ENCODE assay signal across 14 mouse cellular contexts in genomic region chr14:41755931-41756330, GRCm38 (mm10). TPM values are rescaled to one million over a fixed set of nuclear protein-coding genes. Genes with fewer than 3 reads are reported as not detected.
DNase-seq lines count a peak whose midpoint lies in the region.
"Had no signal": no experiment of that assay in that cellular context is flagged by ENCODE, and none has a peak within 500 bp of the region (broad histone marks: within the 10 kb centered on the region; RNA-seq: fewer than 3 reads in every experiment).

No protein-coding gene starts in this region.

- DNase-seq in adrenal gland, adult (ENCODE audit: inconsistent age in 2 of 2, low spot score in 1 of 2): peak; percentile 4 to 31
- DNase-seq in frontal cortex, postnatal 36 days (ENCODE audit: low spot score in 2 of 2): peak; percentile 0
- peak; percentile 0 to 1 for DNase-seq in heart, adult 18-20 months
- peak; percentile 1 for DNase-seq in kidney, adult 11 months
- peak; percentile 2 for DNase-seq in layer of hippocampus, adult 9-11 months
- peak; percentile 0 for DNase-seq in lung, postnatal 14 days
- DNase-seq in spleen, postnatal 4 days (ENCODE audit: low spot score in 2 of 2): peak; percentile 12 to 57
- DNase-seq in urinary bladder, postnatal 4 days (ENCODE audit: low spot score in 2 of 2): peak; percentile 17 to 56

RNA-seq across cellular contexts. Expression of gene Gm7929, which starts 5.5 kb away (rescaled TPM):
- total RNA-seq in heart, adult 18-20 months (2021): not detected
- total RNA-seq: adrenal gland, postnatal 25 days; gastrocnemius, postnatal 36 days; layer of hippocampus, postnatal 14 days; left cerebral cortex, postnatal 4 days; liver, adult 2 months; monocyte, adult 5-6 weeks had no signal

RNA-seq across cellular contexts. Expression of gene Gm47189, which starts 16.3 kb away (rescaled TPM):
- total RNA-seq in heart, adult 18-20 months (2021): not detected
- total RNA-seq: adrenal gland, postnatal 25 days; gastrocnemius, postnatal 36 days; layer of hippocampus, postnatal 14 days; left cerebral cortex, postnatal 4 days; liver, adult 2 months; monocyte, adult 5-6 weeks had no signal

RNA-seq across cellular contexts. Expression of gene Gm8068, which starts 54.2 kb away (rescaled TPM):
- total RNA-seq in heart, adult 18-20 months (2021): not detected
- total RNA-seq: adrenal gland, postnatal 25 days; gastrocnemius, postnatal 36 days; layer of hippocampus, postnatal 14 days; left cerebral cortex, postnatal 4 days; liver, adult 2 months; monocyte, adult 5-6 weeks had no signal

Comparison
In these comparisons a context has a peak if more than half of its experiments do, and no peak if none do; other contexts are left out.
1. Peak in every context shown above with its lines: DNase-seq.